ENCODE assay signal across 9 mouse cellular contexts in the genomic region with DNA sequence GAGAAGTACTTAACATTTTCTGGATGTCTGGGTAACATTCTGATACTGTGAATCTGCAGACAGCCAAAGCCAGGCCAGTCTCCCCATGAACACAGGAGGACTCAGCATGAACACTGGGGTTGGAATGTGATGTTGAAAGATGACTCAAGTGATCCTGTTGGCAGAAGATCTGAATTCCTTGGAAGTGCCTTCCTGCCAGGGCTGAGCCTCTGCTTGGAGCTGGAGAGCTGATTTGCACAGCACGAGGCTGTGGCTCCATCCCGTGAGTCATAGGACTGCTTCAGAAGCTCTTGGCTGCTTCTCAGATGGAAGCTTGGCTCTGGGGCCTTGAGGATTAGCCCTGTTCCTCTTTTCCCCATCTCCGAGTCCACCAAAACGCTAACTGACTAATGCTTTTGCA.
A peak's percentile ranks its signal among the peaks of the same experiment; 100 is the strongest.
DNase-seq lines count a peak whose midpoint lies in the region; ATAC-seq lines count a peak whose summit lies in the region.
"Had no signal": no experiment of that assay in that cellular context is flagged by ENCODE, and none has a peak within 500 bp of the region (broad histone marks: within the 10 kb centered on the region; RNA-seq: fewer than 3 reads in every experiment).

No protein-coding gene starts in this region.

- no peaks in the 10 kb centered on the region for H3K9me3 ChIP-seq in heart, embryonic 15.5 days (replicated peaks)
- no peaks in the 10 kb centered on the region for H3K9me3 ChIP-seq in stomach, embryonic 16.5 days (replicated peaks; ENCODE audit: control insufficient read depth, low read length)
- no peaks in the 10 kb centered on the region for H3K9me3 ChIP-seq in forebrain, embryonic 12.5 days

- no peaks in the 10 kb centered on the region for H3K4me1 ChIP-seq in heart, embryonic 15.5 days (replicated peaks)
- no peaks in the 10 kb centered on the region for H3K4me1 ChIP-seq in stomach, embryonic 16.5 days (ENCODE audit: control insufficient read depth, insufficient read depth, low read length)
- H3K4me1 ChIP-seq in forebrain, embryonic 12.5 days, result no peaks in the 10 kb centered on the region

- WGBS in heart, embryonic 15.5 days, result 28% methylated on average over 4 of the region's 4 CpGs
- 43% methylated on average over 4 of the region's 4 CpGs for WGBS in stomach, embryonic 16.5 days
- WGBS in forebrain, embryonic 12.5 days, result 62% methylated on average over 4 of the region's 4 CpGs

- H3K27me3 ChIP-seq in heart, embryonic 15.5 days, result no peaks in the 10 kb centered on the region
- H3K27me3 ChIP-seq in stomach, embryonic 16.5 days (ENCODE audit: control insufficient read depth, insufficient read depth, low read length), result no peaks in the 10 kb centered on the region
- H3K27me3 ChIP-seq in forebrain, embryonic 12.5 days, result no peaks in the 10 kb centered on the region

- H3K4me2 ChIP-seq in heart, embryonic 15.5 days, result no peak overlapping the region
- H3K4me2 ChIP-seq in stomach, embryonic 16.5 days (ENCODE audit: low read depth, low read length), result no peak overlapping the region
- no peak overlapping the region for H3K4me2 ChIP-seq in forebrain, embryonic 12.5 days
- H3K4me2 ChIP-seq: midbrain, embryonic 11.5 days had no signal

- no peak overlapping the region for H3K9ac ChIP-seq in heart, embryonic 15.5 days
- no peak overlapping the region for H3K9ac ChIP-seq in stomach, embryonic 16.5 days (ENCODE audit: low read length)
- no peak overlapping the region for H3K9ac ChIP-seq in forebrain, embryonic 12.5 days

- H3K27ac ChIP-seq in heart, embryonic 15.5 days, result no peak overlapping the region
- H3K27ac ChIP-seq in stomach, embryonic 16.5 days (ENCODE audit: low read length), result no peak overlapping the region
- no peak overlapping the region for H3K27ac ChIP-seq in forebrain, embryonic 12.5 days

- peak; percentile 75; the same call in 1 of the 2 replicates for ATAC-seq in heart, embryonic 15.5 days (replicated peaks; ENCODE audit: insufficient number of reproducible peaks, insufficient read depth, low FRiP score, low read depth)
- peak; percentile 76 for ATAC-seq in stomach, embryonic 16.5 days (ENCODE audit: insufficient read depth, low FRiP score)
- no peak for ATAC-seq in erythroblast, adult 5-6 weeks (replicated peaks; ENCODE audit: low FRiP score, poor library complexity, severe bottlenecking)
- no peak for ATAC-seq in forebrain, embryonic 12.5 days (ENCODE audit: low FRiP score)

- H3K4me3 ChIP-seq in heart, embryonic 15.5 days, result no peak overlapping the region
- H3K4me3 ChIP-seq in stomach, embryonic 16.5 days (replicated peaks; ENCODE audit: low read length), result no peak overlapping the region
- H3K4me3 ChIP-seq in forebrain, embryonic 12.5 days (replicated peaks), result no peak overlapping the region
- H3K4me3 ChIP-seq: erythroblast, embryonic 14.5 days had no signal

- DNase-seq in ovary, postnatal 36 days (ENCODE audit: low spot score), result peak; percentile 19
- no peak for DNase-seq in ovary, postnatal 14 days (ENCODE audit: low spot score)
- peak; percentile 79 for DNase-seq in brain, adult 2 months (ENCODE audit: low read depth, low spot score)

- no peaks in the 10 kb centered on the region for H3K36me3 ChIP-seq in heart, embryonic 15.5 days
- H3K36me3 ChIP-seq in stomach, embryonic 16.5 days (ENCODE audit: control insufficient read depth, insufficient read depth, low read length), result no peaks in the 10 kb centered on the region
- no peaks in the 10 kb centered on the region for H3K36me3 ChIP-seq in forebrain, embryonic 12.5 days (replicated peaks)

Comparison
In these comparisons a context has a peak if more than half of its experiments do, and no peak if none do; other contexts are left out.
1. ATAC-seq: peak in heart, embryonic 15.5 days (single experiment) and stomach, embryonic 16.5 days (single experiment); none in erythroblast, adult 5-6 weeks (single experiment) and forebrain, embryonic 12.5 days (single experiment).